Mouse (Mus musculus): ENCODE results near the gene Adamts17.

Gene Adamts17

DNA sequence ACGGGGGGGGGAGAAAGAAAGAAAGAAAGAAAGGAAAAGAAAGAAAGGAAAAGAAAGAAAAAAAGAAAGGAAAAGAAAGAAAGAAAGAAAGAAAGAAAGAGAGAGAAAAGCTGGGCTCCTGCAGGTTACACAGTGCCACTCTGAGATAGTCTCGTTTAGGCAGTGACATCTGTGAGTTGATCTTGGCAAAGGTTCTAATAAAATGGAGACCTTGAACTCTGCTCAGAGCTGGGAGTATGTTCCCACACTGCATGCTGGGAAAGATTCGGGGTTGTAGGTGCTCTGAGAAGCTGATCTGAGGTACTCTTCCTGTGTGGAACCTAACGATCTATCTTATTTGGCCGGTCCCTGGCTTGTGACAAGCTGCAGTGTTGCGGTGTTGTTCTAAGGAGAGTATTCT is 7.0 kb downstream of the Adamts17 start:
- no peak for DNase-seq (ENCODE audit: low spot score in 2 of 2)

DNA sequence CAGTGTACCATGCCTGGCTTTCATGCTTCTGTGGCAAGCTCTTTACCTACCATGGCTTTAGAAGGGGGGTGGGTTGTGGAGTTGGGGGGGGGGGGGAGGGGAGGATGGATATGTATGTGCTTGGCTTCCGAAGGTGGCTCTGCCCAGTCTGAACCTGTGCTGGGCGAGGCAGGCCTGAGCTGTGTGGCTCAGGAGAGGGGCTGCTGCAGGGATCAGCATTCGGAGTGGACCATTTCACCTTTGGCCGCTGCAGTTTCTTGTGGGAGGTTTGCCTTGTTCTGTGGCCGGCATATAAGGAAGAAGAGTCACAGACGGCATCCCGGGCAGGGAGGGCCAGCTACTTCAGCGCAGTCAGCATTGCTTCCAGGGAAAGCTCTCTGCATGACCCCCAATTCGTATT is 7.8 kb downstream of the Adamts17 start:
- no peak for DNase-seq (ENCODE audit: low spot score in 2 of 2)

DNA sequence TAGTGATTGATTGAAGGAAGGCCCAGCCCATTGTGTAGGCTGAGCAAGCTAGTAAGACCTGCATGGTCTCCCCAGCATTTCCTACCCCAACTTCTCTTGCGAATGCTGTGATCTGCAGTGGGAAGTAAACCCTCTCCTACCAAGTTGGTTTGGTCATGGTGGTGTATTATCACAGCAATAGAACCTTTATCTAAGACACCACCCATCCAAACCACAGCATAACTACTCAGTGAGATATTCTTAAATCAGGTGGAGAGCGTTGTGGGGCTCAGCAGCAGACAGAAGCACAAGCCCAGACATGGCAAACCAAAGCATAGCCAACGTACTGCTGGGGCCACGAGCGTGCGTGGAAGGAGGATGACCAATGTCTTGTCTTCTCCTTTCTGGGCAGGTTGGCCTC is 9.8 kb downstream of the Adamts17 start:
- DNase-seq (ENCODE audit: low spot score in 2 of 2): no peak

DNA sequence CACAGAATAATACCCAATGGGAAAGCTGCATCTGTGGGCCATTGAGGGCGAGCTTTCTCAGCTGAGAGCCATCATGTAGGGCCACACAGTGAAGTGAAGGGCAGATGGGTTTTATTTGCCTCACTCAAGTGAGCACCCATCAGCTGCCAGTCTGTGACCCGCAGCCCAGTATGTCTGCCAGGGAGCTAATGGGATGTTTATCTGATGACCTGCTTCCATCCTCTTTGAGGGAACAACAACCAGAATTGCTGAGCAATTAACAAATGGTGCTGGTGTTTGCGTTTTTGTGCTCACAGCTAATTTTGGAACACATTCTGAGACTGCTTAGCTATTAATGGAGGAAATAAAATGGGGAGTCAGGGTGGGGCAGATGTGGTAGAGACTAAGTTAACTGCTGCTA is 12.6 kb downstream of the Adamts17 start:
- no peak for DNase-seq (ENCODE audit: low spot score in 2 of 2)

DNA sequence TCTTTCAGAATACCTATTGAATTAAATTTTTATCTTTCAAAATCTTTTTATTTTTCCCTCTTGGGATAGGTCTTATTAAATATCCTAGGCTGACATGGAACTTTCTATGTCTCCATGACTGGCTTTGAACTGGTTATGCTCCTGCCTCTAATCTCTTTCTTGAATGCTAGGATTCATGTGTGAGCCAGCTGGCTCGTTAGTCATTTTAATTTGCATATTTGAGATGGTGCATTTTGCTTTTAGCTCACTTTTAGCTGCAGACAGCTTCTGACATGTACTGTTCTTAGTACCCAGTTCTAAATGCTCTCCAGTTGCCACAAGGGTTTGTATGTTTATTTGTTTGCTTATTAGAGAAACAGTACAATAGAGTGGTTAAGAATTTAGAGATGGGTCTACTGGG is 18.1 kb downstream of the Adamts17 start:
- DNase-seq (ENCODE audit: low spot score in 2 of 2): no peak

DNA sequence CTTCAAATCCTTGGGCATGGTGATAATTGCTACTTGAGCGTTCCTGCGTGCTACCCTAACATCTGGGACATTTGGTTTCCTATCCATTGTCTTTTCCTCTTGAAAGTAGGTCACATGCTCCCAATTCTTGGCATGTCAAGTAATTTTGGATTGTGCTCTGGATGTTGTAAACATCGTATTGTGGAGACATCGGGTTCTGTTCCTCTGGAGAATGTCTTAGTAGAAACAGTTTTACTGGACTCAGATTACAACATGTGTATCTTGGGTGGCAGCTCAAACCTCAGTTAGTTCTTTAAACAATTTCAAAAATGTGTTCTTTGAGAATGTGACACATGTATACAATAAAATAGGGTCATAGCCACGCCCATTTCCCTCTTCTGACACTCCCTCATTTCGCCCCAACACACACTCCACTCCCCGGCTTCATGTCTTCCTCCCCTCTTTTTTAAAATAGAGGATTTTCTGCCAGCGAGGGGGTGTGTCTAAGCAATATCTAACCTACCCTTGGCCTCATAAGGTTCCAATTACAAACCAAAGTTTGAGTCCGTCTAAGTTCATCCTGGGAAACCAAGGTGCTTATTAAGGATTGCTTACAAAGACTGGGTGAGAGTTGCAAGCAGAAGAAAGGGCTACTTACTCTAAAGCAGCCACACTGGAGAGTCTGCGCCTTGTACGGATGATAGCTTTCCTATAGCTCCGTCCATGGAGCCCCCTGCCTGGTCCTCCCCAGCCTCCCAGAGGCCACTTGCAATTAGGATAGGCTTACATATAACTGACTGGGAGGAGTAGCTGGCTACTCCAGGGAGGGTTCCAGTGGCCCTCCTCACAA is 18.9 kb downstream of the Adamts17 start:
- no peak for DNase-seq (ENCODE audit: low spot score in 2 of 2)

DNA sequence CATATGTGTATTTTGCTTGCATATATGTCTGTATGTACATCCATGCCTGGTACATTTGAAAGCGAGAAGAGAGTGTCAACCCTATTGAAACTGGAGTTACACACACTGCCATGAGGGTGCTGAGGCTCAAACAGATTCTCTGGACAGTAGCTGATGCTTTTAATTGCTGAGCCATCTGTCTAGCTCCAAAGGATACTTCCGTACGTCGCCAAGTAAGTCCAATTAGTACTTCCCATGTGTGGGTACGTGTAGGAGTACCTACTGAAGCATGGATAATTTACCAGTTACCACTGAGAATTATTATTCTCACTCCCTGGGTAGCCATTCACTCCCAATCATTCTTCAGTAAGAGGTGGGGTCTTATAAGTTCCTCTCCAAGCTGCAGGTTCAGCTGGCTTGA is 19.7 kb downstream of the Adamts17 start:
- DNase-seq (ENCODE audit: low spot score in 2 of 2): no peak

DNA sequence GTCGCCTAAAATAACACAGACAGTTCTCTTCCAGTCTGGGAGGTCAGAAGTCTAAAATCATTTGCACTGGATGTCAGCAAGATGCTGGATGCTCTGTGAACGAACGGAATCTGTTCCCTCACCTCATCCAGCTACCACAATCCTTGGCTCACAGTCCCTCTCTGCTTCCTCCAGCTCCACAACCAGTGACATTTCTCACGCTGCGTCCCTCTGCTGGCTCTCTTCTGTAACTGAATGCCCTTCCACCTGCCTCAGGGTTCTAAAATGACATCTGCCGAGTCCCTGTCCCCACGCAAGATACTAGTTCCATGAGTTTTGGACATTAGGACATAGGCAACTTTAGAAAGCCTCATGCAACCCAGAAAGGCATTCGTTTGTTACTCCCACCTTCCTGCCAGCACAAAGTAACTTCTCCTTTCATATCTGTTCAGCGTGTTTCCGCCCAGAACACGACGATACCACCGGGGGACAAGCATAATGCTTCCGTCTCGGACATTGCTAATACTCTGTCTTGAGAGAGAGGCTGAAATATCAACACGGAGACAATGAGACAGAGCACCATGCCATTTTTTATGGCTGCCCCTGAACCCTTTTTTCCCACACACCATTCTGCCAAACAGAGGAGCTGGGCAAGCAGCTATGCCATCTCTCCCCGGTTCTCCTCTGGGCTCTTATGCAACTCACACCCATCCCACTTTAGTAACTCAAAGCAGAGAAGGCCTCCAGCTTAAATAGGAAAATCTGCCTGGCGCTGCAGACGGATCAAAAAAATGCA is 27.6 kb downstream of the Adamts17 start:
- peak; percentile 20 to 22 for DNase-seq (ENCODE audit: low spot score in 2 of 2)

DNA sequence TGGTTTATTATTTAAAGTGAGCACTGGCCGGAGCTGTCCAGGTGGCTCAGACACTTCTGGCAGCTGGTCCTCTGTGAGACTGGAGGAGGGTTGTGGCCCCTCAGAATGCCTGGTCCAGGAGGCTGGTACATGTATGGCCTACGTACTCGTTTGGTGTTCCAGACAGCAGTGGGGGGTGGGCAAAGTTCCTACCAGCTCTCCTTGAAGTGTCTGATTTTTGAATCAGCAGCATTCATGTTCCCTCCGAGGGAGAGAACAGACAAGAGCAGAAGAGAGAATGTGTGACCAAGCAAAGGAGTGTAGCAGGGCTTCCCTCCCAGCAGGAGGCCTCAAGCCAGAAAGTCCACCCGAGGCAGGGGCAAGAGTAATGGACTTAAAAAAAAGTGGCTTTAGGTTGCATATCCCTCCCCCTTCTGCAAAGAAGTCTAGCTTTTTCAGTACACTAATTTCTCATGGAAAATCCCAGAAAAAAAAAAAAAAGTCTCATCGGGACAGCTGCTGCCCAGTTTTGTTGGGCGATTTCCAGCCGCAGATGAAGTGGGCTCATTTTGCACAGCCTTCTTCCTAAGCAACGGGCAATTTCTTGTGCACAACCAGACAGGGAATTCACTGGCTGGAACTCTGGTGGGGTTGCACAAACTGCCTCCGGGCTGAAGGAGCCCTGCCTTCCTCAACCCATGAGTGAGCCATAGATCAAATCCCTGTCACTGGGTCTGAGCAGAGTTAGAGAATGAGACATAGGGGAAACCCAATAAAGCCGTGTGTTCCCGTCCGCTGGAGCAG is 28.4 kb downstream of the Adamts17 start:
- DNase-seq (ENCODE audit: low spot score in 2 of 2): no peak

DNA sequence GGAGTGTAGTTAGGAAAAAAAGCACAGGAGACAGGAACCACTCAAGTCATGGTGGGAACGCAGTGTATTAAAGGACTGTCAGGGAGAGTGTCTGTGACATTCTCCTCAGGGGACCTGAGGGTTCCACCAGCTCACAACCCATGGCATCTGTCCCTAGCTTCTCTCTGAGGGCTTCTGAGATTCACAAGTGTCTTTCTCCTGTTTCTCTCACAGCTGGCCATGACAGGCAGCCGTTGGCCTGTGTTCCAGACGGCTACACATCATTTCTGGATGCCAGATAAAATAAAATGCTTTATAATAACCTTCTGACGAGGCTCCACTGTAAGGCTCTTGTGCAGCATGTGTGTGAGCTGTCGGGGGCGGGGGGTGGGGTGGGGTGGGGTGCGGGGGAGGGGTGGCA is 32.0 kb downstream of the Adamts17 start:
- DNase-seq (ENCODE audit: low spot score in 2 of 2): no peak

DNA sequence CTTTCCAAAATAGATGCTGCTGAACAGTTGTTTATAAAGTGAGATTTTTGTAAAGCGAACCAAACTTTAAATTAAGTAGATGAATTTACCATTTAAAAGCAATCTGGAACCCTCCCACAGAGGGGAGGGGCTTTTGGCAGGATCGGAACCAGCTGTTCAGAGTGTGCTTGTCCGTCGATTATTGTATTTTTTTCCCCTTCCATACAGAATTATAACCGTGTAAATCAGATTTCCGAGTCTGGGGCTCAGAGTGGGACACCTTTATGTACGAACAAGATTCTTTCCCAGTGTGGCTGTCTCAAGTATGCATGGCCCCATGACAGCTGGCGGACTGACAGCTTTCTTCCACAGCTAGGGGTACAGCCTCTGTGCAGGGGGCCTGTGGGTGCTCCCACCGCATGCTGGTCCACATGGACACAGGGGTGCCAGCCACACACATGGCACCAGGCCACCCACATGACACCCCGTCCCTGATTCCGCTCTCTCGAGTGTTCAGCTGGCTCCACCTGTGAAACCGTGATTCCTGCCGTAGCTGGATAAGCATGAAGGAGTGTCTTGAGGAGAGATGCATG is 32.5 kb downstream of the Adamts17 start:
- DNase-seq (ENCODE audit: low spot score in 2 of 2): no peak

DNA sequence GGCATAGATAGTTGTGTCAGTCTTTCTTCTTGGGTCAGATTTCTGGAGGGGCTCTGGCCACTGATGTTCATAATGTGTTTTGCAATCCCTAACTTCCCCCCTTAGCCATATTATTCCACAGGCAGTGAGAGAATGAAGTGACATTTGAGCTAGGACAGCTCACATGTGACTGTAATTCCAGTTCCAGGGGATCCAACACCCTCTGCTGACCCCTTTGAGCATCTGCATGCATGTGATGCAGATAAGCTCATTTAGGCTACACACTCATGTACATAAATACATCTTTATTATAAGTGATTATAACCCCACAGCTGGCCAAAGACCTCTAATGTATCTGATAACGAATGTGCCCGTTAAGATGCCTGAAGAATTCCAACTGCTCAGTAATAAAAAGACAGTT is 33.7 kb downstream of the Adamts17 start:
- no peak for DNase-seq (ENCODE audit: low spot score in 2 of 2)

DNA sequence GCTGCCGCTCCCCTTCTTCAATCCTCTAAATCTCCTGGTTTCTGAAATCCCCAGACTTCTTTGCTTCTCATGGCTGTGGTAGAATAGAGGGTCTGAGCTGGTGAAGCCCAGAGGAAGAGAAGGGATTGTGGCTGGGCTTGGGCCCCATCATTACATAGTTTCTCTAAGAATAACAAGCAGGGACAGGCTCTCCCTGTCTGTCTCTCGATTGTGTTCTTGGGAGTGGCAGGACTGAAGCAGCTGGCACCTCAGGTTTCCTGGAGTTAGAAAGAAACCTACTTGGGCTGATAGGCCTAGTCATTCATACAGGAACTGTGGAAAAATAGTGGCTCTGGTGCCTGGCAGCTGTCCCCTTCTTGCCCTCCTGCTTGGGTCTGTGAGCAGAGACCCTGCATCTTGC is 51.9 kb downstream of the Adamts17 start:
- DNase-seq (ENCODE audit: low spot score in 2 of 2): no peak

DNA sequence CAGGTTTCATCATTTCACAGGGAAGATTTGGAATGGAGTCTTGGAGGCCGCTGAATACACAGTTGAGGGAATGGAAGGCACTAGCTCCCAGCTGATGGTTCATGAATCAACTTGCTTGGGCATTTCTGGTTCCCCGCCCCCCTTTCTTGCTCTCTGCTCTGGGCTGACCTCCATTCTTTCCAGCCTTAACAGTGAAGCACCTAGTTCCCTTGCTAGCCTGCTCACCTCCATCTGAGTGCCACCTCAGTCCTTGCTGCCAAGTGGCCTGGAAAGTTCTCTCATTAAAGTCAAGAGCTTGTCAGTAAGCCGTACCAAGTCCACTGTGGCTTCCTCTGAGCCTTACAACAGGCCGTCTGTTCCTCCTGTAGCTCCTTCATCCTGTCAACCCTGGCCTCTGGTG is 52.6 kb downstream of the Adamts17 start:
- no peak for DNase-seq (ENCODE audit: low spot score in 2 of 2)

DNA sequence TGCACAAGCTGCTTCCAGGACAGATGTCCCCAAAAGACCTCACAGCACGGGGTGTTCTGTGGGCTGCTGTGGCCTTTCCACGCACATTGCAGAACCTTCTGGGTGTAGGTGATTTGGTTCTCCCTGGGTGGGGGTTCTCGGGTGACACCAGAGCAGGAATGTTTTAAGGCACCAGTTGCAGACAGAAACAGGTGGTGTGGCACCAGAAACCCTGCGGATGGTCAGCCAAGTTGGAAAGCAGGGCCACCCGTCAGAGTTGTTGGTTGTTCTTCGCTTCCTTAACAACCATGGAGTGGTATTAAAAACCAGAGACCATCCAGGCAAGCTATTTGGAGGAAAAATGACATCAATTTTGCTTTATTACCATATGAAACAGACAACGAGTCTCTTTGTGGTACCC is 62.8 kb downstream of the Adamts17 start:
- DNase-seq (ENCODE audit: low spot score in 2 of 2): no peak

DNA sequence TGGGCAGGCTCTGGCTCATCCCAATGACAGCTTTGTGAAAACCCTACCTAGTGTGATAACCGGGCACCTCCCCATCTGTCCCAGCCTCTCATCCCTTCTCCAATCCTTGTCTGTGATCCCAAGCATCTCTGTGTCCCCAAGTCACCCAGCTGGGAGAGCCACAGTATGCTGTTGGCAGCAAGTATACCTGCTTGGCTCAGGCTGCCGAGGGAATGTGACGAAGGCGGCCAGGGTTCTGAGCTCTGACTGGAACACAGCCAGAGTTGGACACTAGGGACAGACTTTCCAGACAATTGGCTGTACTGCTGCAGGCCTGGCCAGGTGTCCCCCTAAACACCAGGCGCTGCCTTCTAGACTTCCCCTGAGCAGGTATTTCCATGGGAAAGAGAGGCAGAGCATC is 63.5 kb downstream of the Adamts17 start:
- DNase-seq (ENCODE audit: low spot score in 2 of 2): no peak

DNA sequence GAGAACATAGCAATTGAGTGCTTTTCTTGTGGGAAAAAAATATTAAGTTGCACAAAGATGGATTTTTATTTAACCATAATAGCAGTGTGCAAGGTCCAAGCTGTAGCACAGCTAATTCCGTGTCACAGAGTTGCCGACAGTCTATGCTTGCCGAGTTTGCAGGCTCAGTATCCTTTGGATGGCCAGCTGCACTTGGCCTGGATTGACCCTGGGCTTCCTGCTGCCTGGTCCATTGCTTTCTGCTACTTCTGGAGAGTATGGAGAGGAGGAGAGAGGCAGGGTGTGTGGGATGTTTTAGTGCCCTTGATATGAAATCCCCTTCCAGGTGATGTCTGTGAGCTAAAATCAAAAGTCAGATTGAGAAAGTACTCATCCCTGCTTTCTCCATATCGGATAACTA is 66.4 kb downstream of the Adamts17 start:
- DNase-seq (ENCODE audit: low spot score in 2 of 2): no peak

DNA sequence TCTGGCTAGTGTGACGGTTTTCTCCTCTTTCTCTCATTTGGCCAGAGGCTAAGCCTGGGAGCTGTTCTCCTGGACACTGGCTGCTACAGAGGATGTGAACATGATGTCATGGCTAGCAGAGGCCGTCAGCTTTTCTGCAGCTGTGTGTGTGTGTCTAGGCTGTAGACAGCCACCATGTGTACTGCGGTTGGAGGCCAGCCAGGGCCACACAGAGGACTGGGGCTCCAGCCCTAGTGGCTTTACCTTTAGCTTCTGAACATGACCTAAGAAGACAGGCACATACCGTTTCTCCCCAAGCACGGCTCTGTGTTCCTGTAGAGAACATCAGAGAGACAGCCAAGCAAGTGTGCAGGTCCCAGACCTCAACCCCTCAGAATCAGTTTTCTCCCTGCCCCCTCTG is 73.3 kb downstream of the Adamts17 start:
- no peak for DNase-seq (ENCODE audit: low spot score in 2 of 2)

DNA sequence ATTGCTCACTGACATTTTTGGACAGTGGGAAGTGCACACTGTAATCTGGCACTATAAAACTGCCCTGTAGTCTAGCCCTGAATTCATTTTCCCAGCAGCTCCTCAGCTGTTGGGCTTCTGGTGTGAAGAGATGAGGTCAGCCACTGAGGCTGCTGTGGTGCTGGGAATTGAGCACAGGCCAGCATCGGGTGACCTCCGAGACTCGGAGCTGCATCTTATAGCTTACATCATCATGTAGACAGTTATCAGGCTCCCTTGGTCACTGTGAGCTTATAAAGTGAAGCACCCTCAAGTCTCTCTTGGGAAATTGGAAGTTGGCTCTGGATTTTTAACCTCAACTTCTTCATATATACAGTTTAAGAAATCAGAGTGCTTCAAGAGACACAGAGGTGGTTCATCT is 84.1 kb downstream of the Adamts17 start:
- DNase-seq (ENCODE audit: low spot score in 2 of 2): no peak

DNA sequence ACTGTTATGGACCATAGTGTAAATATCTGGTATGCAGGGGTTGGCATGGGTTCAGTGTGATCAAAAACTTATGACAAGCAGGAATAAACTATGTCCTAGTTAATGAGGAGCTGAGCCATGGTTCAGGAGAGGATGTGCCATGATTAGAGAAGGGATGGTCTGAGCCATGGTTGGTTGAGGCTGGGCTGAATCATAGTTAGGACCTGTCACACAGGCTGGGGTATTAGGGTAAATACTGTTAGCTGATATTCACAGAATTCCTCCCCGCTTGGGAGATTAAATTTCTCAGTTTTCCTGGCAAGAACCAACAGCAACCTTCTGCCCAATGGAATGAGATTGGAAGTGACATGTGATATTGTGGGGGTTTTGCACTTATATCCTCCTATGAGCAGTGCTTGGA is 84.6 kb downstream of the Adamts17 start:
- no peak for DNase-seq (ENCODE audit: low spot score in 2 of 2)

DNA sequence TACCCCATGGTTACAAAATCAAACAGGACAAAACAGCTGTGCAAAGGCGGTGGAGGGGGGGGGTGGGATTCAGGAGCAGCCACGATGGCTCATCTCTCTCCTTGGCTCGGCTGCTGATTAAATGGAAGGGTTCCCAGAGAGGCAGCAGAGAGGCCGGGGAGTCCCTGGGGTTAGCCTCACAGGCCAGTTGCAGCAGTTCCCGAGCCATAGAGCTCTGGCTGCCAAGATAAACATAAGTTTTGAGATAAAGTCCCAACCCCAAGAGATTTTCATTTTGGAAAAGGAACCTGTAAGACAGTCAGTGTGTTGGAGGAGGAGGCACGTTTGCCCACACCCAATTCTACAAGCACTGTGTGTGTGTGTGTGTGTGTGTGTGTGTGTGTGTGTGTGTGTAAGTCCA is 89.7 kb downstream of the Adamts17 start:
- no peak for DNase-seq (ENCODE audit: low spot score in 2 of 2)

DNA sequence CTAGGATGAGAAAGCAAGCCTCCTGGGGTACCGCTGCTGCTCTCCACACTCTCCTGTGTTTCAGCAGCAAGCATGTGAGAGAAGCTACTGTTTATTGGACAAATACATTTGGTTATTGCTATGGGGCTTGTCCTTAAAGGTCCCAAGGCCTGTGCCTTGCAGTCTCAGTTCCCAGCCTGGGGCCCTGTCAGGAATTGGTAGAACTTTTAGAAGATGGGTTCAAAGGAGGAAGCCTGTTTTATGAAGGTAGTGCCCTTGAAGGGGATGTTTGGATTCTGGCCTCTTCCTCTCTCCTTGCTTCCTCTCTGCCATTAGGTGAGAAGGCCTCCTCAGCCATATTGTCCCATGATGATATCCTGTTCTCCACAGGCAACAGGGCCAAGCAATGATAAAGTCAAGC is 91.8 kb downstream of the Adamts17 start:
- DNase-seq (ENCODE audit: low spot score in 2 of 2): no peak
